Mouse (Mus musculus) embryonic facial prominence, embryonic 12.5 days (tissue): ENCODE results near the gene Dgka. TPM values are rescaled to one million over a fixed set of nuclear protein-coding genes. Genes with fewer than 3 reads are reported as not detected.

Experiments used
- ATAC-seq: fragments of 200-750 bp; cut with Nextera tagmentation; 2 replicates; pipeline ENCODE4 v1.8.0; 2017; ENCODE audit not compliant: insufficient number of reproducible peaks, insufficient read depth, low FRiP score, low TSS enrichment
- H3K27ac ChIP-seq: fragments of 300-500 bp; sonication (generic); 2 replicates; pipeline ENCODE4 v1.5.1; 2016; ENCODE audit warnings: mild to moderate bottlenecking
- H3K27me3 ChIP-seq: fragments of 300-500 bp; sonication (generic); 2 replicates; pipeline ENCODE4 v1.6.1; 2016; ENCODE audit warnings: mild to moderate bottlenecking, moderate library complexity
- H3K36me3 ChIP-seq: fragments of 300-500 bp; sonication (generic); 2 replicates; pipeline ENCODE4 v1.6.1; 2016; ENCODE audit warnings: mild to moderate bottlenecking
- H3K4me1 ChIP-seq: fragments of 300-500 bp; sonication (generic); 2 replicates; pipeline ENCODE4 v1.6.1; 2016
- H3K4me2 ChIP-seq: fragments of 300-500 bp; sonication (generic); replicated peaks from 2 replicates; pipeline ENCODE4 v1.6.1; 2016; ENCODE audit warnings: mild to moderate bottlenecking, moderate library complexity
- H3K4me3 ChIP-seq: fragments of 300-500 bp; sonication (generic); 2 replicates; pipeline ENCODE4 v1.5.1; 2016; ENCODE audit warnings: mild to moderate bottlenecking
- H3K9ac ChIP-seq: fragments of 300-500 bp; sonication (generic); 2 replicates; pipeline ENCODE4 v1.6.1; 2016; ENCODE audit warnings: mild to moderate bottlenecking, moderate library complexity
- H3K9me3 ChIP-seq: fragments of 300-500 bp; sonication (generic); 2 replicates; pipeline ENCODE4 v1.6.1; 2016; ENCODE audit warnings: mild to moderate bottlenecking, moderate library complexity
- WGBS: fragments of 180-500 bp; shearing (Covaris S2); methylation state at CpG from one replicate; pipeline ENCODE4 v1.1.7; 2016; 5-methylcytosine and 5-hydroxymethylcytosine counted together
- polyA plus RNA-seq: library from polyadenylated mRNA; unstranded; fragments of >200 nt; fragmentation: Nextera tagmentation; extraction: Ambion mirVana; gene quantifications from 2 replicates; pipeline ENCODE4 v1.2.1, GENCODE M21; 2016

Gene Dgka
- polyA plus RNA-seq, 1 experiment from 2014 or later: 10.4 TPM

DNA sequence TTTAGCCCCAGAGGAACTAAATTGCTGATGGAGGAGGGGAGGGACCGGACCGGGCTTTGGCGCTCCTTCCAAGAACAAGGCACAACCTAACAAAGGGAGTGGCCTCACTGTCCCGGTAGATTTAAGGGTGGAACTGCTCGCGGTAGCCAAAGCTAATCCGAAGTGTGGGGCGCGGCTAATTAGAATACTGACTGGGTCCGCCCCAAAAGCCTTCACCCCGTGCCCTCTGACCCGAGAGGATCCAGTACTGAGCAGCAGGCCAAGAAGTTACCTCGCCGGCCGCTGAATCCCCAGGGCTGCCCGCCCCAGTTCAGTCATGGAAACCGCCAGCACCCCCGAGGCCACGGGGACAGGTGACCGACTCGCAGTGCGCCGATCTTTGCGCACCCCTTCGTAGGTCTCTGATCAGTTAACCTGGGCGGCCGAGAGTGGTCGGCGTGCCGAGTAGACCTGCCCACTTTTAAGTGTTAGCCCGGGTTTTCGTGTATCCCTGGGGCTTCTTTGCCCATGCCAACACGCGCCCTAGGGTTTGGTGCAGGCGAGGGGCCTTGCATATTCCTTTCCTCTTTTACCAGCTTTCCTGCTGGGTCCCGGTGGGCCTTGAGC is 3.1 kb upstream of the Dgka start, which contains the start of gene Pym1:
Pym1 (plus strand) TSS at position 244 of the 606 bp plus-strand sequence.
- Histone ChIP-seq H3K4me2 (peak within 1 kb of the TSS; percentile 85), H3K4me1 (peaks cover 35% of the 10 kb centered on the region), H3K36me3 (peaks cover 2% of the 10 kb centered on the region; the same call in 1 of the 2 replicates), H3K4me3 (peak within 1 kb of the TSS; percentile 74), H3K9me3 (no peaks in the 10 kb centered on the region), H3K9ac (peak within 1 kb of the TSS; percentile 75), H3K27ac (peak within 1 kb of the TSS; percentile 97), H3K27me3 (peaks cover under 1% of the 10 kb centered on the region)
- peak; percentile 36; the same call in 1 of the 2 replicates for ATAC-seq
- under 1% methylated on average over 36 of the region's 36 CpGs for WGBS

- Histone ChIP-seq H3K27me3 (peaks cover 4% of the 10 kb centered on the region), H3K4me1 (peaks cover 35% of the 10 kb centered on the region), H3K27ac (peak overlapping the region; percentile 97), H3K9me3 (no peaks in the 10 kb centered on the region), H3K36me3 (no peaks in the 10 kb centered on the region), H3K4me3 (peak overlapping the region; percentile 74), H3K9ac (peak overlapping the region; percentile 75; the same call in 1 of the 2 replicates), H3K4me2 (peak overlapping the region; percentile 85)
- 24% methylated on average over 9 of the region's 9 CpGs for WGBS
- no peak; the same call in 1 of the 2 replicates for ATAC-seq
Observed at GRCm38 (mm10) chr10:128746972-128747645, 2.5 kb upstream of the Dgka start.

GRCm38 (mm10) chr10:128745946-128746613 is 1.4 kb upstream of the Dgka start:
- 91% methylated on average over 10 of the region's 10 CpGs for WGBS
- H3K36me3 ChIP-seq: no peaks in the 10 kb centered on the region
- no peaks in the 10 kb centered on the region for H3K9me3 ChIP-seq
- no peak overlapping the region for H3K4me3 ChIP-seq
- peaks cover 35% of the 10 kb centered on the region for H3K4me1 ChIP-seq
- no peak overlapping the region for H3K9ac ChIP-seq
- H3K27me3 ChIP-seq: peaks cover 4% of the 10 kb centered on the region
- H3K27ac ChIP-seq: no peak overlapping the region
- no peak for ATAC-seq
- H3K4me2 ChIP-seq: no peak overlapping the region

GRCm38 (mm10) chr10:128744211-128744610 is 444 bp downstream of the Dgka start:
- H3K36me3 ChIP-seq: no peaks in the 10 kb centered on the region
- H3K27me3 ChIP-seq: peaks cover 4% of the 10 kb centered on the region
- WGBS: 15% methylated on average over 8 of the region's 8 CpGs
- H3K27ac ChIP-seq: 0 out of 2 replicates have a peak overlapping the region, but pooled peaks have one; percentile 11
- no peaks in the 10 kb centered on the region for H3K9me3 ChIP-seq
- peaks cover 21% of the 10 kb centered on the region for H3K4me1 ChIP-seq
- ATAC-seq: no peak
- H3K4me2 ChIP-seq: peak overlapping the region; percentile 89
- H3K9ac ChIP-seq: peak overlapping the region; percentile 68
- H3K4me3 ChIP-seq: peak overlapping the region; percentile 62

DNA sequence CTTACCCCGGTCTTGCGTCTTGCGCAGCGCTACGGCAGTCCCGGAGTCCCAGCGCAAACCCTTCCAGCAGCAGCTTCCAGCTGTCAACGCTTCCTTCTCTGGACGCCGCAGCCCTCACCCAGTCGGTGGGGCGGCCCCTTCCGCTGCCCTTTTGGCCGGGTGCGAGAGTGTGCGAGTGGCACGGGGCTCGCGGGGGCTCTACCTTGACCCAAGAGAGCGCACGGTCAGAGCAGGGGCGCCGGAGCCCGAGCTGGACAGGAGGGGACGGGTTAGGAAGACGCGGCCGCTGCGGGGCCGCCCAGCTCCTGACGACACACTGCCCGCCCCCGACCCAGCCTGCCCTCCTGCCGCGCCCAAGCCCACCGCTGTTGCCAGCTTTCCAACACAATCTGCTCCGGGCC is 864 bp downstream of the Dgka start:
- H3K4me3 ChIP-seq: peak overlapping the region; percentile 62
- peak overlapping the region; percentile 89 for H3K4me2 ChIP-seq
- H3K27ac ChIP-seq: peak overlapping the region; percentile 19; the same call in 1 of the 2 replicates
- WGBS: under 1% methylated on average over 37 of the region's 37 CpGs
- H3K9ac ChIP-seq: peak overlapping the region; percentile 68
- H3K9me3 ChIP-seq: no peaks in the 10 kb centered on the region
- peaks cover 19% of the 10 kb centered on the region for H3K4me1 ChIP-seq
- ATAC-seq: peak; percentile 43; the same call in 1 of the 2 replicates
- no peaks in the 10 kb centered on the region for H3K36me3 ChIP-seq
- H3K27me3 ChIP-seq: peaks cover 4% of the 10 kb centered on the region

DNA sequence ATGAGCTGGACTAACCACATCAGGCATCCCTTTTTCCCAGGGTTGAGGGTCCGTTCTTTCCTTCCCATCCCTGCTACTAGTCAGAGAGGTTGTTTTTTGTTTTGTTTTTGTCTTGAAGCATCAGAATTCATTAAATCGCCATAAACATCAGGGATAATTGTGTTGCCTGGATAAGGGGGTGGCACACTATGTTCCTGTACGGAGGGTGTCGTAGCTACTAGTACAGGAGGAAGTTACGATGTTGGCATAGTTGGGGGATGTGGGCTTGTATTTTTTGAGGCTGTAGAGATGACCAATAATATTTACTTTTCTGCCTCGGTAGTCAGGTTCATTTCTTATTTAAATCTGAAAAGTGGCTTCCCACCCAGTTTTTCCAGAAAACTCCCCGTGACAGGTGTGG is 1.4 kb downstream of the Dgka start:
- ATAC-seq: no peak
- Histone ChIP-seq H3K9me3 (no peaks in the 10 kb centered on the region), H3K4me1 (peaks cover 19% of the 10 kb centered on the region), H3K27me3 (peaks cover 4% of the 10 kb centered on the region), H3K36me3 (no peaks in the 10 kb centered on the region), H3K27ac (no peak overlapping the region), H3K4me3 (peak overlapping the region; percentile 62), H3K4me2 (peak overlapping the region; percentile 89), H3K9ac (peak overlapping the region; percentile 68)
- 12% methylated on average over 7 of the region's 7 CpGs for WGBS

GRCm38 (mm10) chr10:128742616-128743015 is 2.0 kb downstream of the Dgka start:
- WGBS: 37% methylated on average over 4 of the region's 4 CpGs
- no peaks in the 10 kb centered on the region for H3K9me3 ChIP-seq
- peaks cover 4% of the 10 kb centered on the region for H3K27me3 ChIP-seq
- peaks cover 20% of the 10 kb centered on the region for H3K4me1 ChIP-seq
- peak overlapping the region; percentile 89; the same call in 1 of the 2 replicates for H3K4me2 ChIP-seq
- no peak for ATAC-seq
- no peak overlapping the region for H3K9ac ChIP-seq
- peak overlapping the region; percentile 62; the same call in 1 of the 2 replicates for H3K4me3 ChIP-seq
- H3K27ac ChIP-seq: no peak overlapping the region
- H3K36me3 ChIP-seq: no peaks in the 10 kb centered on the region

- H3K4me1 ChIP-seq: peaks cover 25% of the 10 kb centered on the region
- no peak for ATAC-seq
- WGBS: 81% methylated on average over 2 of the region's 2 CpGs
Observed at GRCm38 (mm10) chr10:128740296-128740695, 4.4 kb downstream of the Dgka start.

DNA sequence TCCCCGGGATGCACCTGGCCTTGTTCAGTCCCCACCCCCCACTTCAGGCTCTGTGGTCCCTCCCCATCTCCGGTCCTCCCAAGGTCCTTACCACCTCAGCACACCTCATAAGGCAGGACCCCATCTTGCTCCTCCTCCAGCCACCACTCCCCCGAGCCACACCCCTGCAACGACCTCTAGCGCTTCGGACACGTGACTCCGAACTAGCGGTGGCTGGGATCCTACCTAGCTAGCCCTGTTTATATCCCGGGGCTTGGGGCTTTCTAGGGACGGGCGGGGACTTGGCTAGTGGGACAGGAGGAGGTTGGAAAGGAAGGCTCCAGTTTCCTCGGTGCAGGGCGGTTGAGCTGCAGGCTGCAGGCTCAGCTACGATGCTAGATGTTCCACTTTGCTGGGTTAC is 7.2 kb downstream of the Dgka start:
- Histone ChIP-seq H3K4me3 (peak overlapping the region; percentile 19; the same call in 1 of the 2 replicates), H3K36me3 (no peaks in the 10 kb centered on the region), H3K4me2 (peak overlapping the region; percentile 48), H3K4me1 (peaks cover 8% of the 10 kb centered on the region; the same call in 1 of the 2 replicates), H3K9me3 (no peaks in the 10 kb centered on the region), H3K27ac (no peak overlapping the region), H3K27me3 (peaks cover under 1% of the 10 kb centered on the region; the same call in 1 of the 2 replicates), H3K9ac (peak overlapping the region; percentile 30; the same call in 1 of the 2 replicates)
- 3% methylated on average over 15 of the region's 15 CpGs for WGBS
- ATAC-seq: 0 out of 2 replicates have a peak, but pooled peaks have one; percentile 19

More at GRCm38 (mm10) chr10:128740296-128740695, 4.4 kb downstream of the Dgka start:
- Histone ChIP-seq H3K4me2 (no peak overlapping the region), H3K9ac (no peak overlapping the region), H3K27me3 (peaks cover 4% of the 10 kb centered on the region), H3K27ac (no peak overlapping the region), H3K9me3 (no peaks in the 10 kb centered on the region), H3K4me3 (no peak overlapping the region), H3K36me3 (no peaks in the 10 kb centered on the region)

GRCm38 (mm10) chr10:128731992-128732391 is 12.7 kb downstream of the Dgka start:
- no peaks in the 10 kb centered on the region for H3K27me3 ChIP-seq
- ATAC-seq: no peak
- H3K27ac ChIP-seq: no peak overlapping the region
- no peak overlapping the region for H3K9ac ChIP-seq
- H3K36me3 ChIP-seq: no peaks in the 10 kb centered on the region
- no peaks in the 10 kb centered on the region for H3K9me3 ChIP-seq
- H3K4me1 ChIP-seq: peaks cover under 1% of the 10 kb centered on the region; the same call in 1 of the 2 replicates
- no peak overlapping the region for H3K4me3 ChIP-seq
- no peak overlapping the region for H3K4me2 ChIP-seq

- Histone ChIP-seq H3K9me3 (no peaks in the 10 kb centered on the region), H3K27me3 (no peaks in the 10 kb centered on the region), H3K4me3 (no peak overlapping the region), H3K27ac (no peak overlapping the region), H3K36me3 (no peaks in the 10 kb centered on the region), H3K9ac (no peak overlapping the region), H3K4me1 (no peaks in the 10 kb centered on the region), H3K4me2 (0 out of 2 replicates have a peak overlapping the region, but pooled peaks have one; percentile 19)
- WGBS: 18% methylated on average over 10 of the region's 10 CpGs
- peak; percentile 64; the same call in 1 of the 2 replicates for ATAC-seq
Observed at GRCm38 (mm10) chr10:128731002-128731433, 13.6 kb downstream of the Dgka start.
